Mouse (Mus musculus): ENCODE results near the gene Get4.

DNA sequence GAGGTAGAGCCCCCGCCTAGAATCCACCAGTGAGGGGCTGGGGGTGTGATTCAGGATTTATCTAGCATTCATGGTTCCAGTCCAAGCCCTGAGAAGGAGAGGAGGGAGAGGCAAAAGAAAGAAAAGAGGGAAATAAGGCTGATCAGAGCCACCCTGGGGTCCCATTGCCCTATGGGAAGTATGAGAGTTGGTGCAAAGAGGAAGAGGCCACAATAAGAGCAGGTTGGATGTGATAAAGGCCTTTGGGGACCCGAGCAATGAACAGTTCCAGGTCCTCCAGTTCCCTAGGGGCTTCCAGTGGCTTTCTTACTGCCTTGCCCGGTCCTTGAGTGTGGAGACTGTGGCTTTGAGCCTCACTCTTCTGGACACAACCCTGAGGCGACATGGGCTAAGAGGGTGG, 35.7 kb downstream of the Get4 start:
- TF ChIP-seq CTCF (IDR thresholded peaks at IDR 0.05; ENCODE audit: borderline replicate concordance, insufficient read depth, low read length) (no peak), POLR2A (IDR thresholded peaks at IDR 0.05; ENCODE audit: low read depth, low read length) (no peak)

All from embryonic fibroblast, embryonic 13.5 days (primary cell).